Comparison of ENCODE assay signal across 8 mouse cellular contexts in genomic region chr17:84626276-84626856, GRCm38 (mm10). TPM values are rescaled to one million over a fixed set of nuclear protein-coding genes. Genes with fewer than 3 reads are reported as not detected.
DNase-seq lines count a peak whose midpoint lies in the region; ATAC-seq and TF ChIP-seq lines count a peak whose summit lies in the region.

Gene Dync2li1 (plus strand): TSS chr17:84626496.

- H3K4me1 ChIP-seq in heart, embryonic 13.5 days = 0 out of 2 replicates have a peak, but pooled peaks cover 5% of the 10 kb centered on the region
- H3K4me1 ChIP-seq in kidney, postnatal 0 days (replicated peaks; ENCODE audit: insufficient read depth, low read length) = peaks cover 8% of the 10 kb centered on the region; the same call in 1 of the 2 replicates
- no peaks in the 10 kb centered on the region for H3K4me1 ChIP-seq in liver, adult 2 months (ENCODE audit: control insufficient read depth, insufficient read depth, low read length)

- H3K36me3 ChIP-seq in heart, embryonic 13.5 days = no peaks in the 10 kb centered on the region
- no peaks in the 10 kb centered on the region for H3K36me3 ChIP-seq in kidney, postnatal 0 days (ENCODE audit: insufficient read depth, low read length)
- H3K36me3 ChIP-seq in liver, adult 2 months (ENCODE audit: control insufficient read depth, insufficient read depth, low read length) = no peaks in the 10 kb centered on the region

- H3K4me2 ChIP-seq in heart, embryonic 13.5 days = peak within 1 kb of the TSS; percentile 76
- peak within 1 kb of the TSS; percentile 75 for H3K4me2 ChIP-seq in kidney, postnatal 0 days (ENCODE audit: low read length)

- WGBS in heart, embryonic 13.5 days = under 1% methylated on average over 25 of the region's 25 CpGs
- 0% methylated on average over 25 of the region's 25 CpGs for WGBS in kidney, postnatal 0 days
- 5% methylated on average over 25 of the region's 25 CpGs for WGBS in liver, adult 2 months

- peak; percentile 91 for DNase-seq in CD4-positive helper T cell, adult 2 months (ENCODE audit: low read depth, low spot score)
- DNase-seq in c-Kit-negative CD71-positive TER-119-positive erythroid progenitor cells, embryonic 14.5 days (ENCODE audit: low read depth, low spot score) = peak; percentile 6
- peak; percentile 30 for DNase-seq in fat pad, adult 2 months (ENCODE audit: extremely low read depth, low read depth, low spot score)
- peak; percentile 97 for DNase-seq in kidney, postnatal 0 days (ENCODE audit: low spot score)
- peak; percentile 75 for DNase-seq in liver, adult 2 months (ENCODE audit: extremely low read depth, low read depth, low spot score)
- peak; percentile 78 for DNase-seq in spleen, postnatal 36 days (ENCODE audit: low spot score in 2 of 2)

- ATAC-seq in heart, embryonic 13.5 days (ENCODE audit: extremely low read depth, insufficient number of reproducible peaks, low FRiP score, low TSS enrichment) = peak; percentile 80
- ATAC-seq in kidney, postnatal 0 days (replicated peaks; ENCODE audit: low FRiP score, low read depth) = peak; percentile 96
- ATAC-seq in monocyte, adult 5-6 weeks (replicated peaks; ENCODE audit: insufficient number of reproducible peaks, low FRiP score, low TSS enrichment, poor library complexity, severe bottlenecking) = peak; percentile 98

- TF ChIP-seq CTCF in kidney, postnatal 0 days (IDR thresholded peaks at IDR 0.05; ENCODE audit: low read depth) = no peak
- no peak for TF ChIP-seq CTCF in liver, adult 2 months (IDR thresholded peaks at IDR 0.05; ENCODE audit: low read depth, low read length)

- H3K27ac ChIP-seq in heart, embryonic 13.5 days (replicated peaks) = no peak within 1 kb of the TSS
- H3K27ac ChIP-seq in kidney, postnatal 0 days = peak within 1 kb of the TSS; percentile 71
- no peak within 1 kb of the TSS for H3K27ac ChIP-seq in liver, adult 2 months (replicated peaks; ENCODE audit: insufficient read depth, low read depth, low read length)

- TF ChIP-seq POLR2A in liver, adult 2 months (IDR thresholded peaks at IDR 0.05; ENCODE audit: extremely low read depth, insufficient read depth, low read length) = no peak

- H3K9me3 ChIP-seq in heart, embryonic 13.5 days = no peaks in the 10 kb centered on the region
- H3K9me3 ChIP-seq in kidney, postnatal 0 days (replicated peaks; ENCODE audit: low read length) = no peaks in the 10 kb centered on the region

- H3K9ac ChIP-seq in heart, embryonic 13.5 days = peak within 1 kb of the TSS; percentile 79
- peak within 1 kb of the TSS; percentile 51 for H3K9ac ChIP-seq in kidney, postnatal 0 days (ENCODE audit: low read depth, low read length)
- H3K9ac ChIP-seq in liver, adult 2 months (ENCODE audit: low read depth, low read length) = peak within 1 kb of the TSS; percentile 78

- H3K4me3 ChIP-seq in heart, embryonic 13.5 days = peak within 1 kb of the TSS; percentile 67
- H3K4me3 ChIP-seq in kidney, postnatal 0 days (replicated peaks; ENCODE audit: low read depth, low read length) = peak within 1 kb of the TSS; percentile 45
- H3K4me3 ChIP-seq in liver, adult 2 months (ENCODE audit: insufficient read depth, low read depth, low read length) = peak within 1 kb of the TSS; percentile 85

- no peaks in the 10 kb centered on the region for H3K27me3 ChIP-seq in heart, embryonic 13.5 days (replicated peaks)
- H3K27me3 ChIP-seq in kidney, postnatal 0 days (ENCODE audit: insufficient read depth, low read length) = no peaks in the 10 kb centered on the region
- no peaks in the 10 kb centered on the region for H3K27me3 ChIP-seq in liver, adult 2 months (ENCODE audit: control insufficient read depth, insufficient read depth, low read length)

- H3K79me2 ChIP-seq in liver, adult 2 months (ENCODE audit: control insufficient read depth, insufficient read depth, low read length) = no peaks in the 10 kb centered on the region

RNA-seq across cellular contexts. Expression of gene Dync2li1, which starts in this region (rescaled TPM):
- 11.9 and 12.2 TPM in 2 replicates for polyA plus RNA-seq in heart, embryonic 13.5 days (2015; fragmentation: Nextera tagmentation; extraction: Ambion mirVana)
- polyA plus RNA-seq in kidney, postnatal 0 days (2015; fragmentation: Nextera tagmentation; extraction: Ambion mirVana) = 59.9 and 61.2 TPM in 2 replicates
- 0.74 and 1.3 TPM in 2 replicates for total RNA-seq in liver, adult 2 months (2014; rRNA removed)
- 0.10 TPM in 2 replicates for polyA plus RNA-seq in liver, adult 2 months (2012; rRNA removed)
- 1.3 TPM in 1 of 3 replicates, not detected in the others for total RNA-seq in monocyte, adult 5-6 weeks (2017)

Comparison
In these comparisons a context has a peak if more than half of its experiments do, and no peak if none do; other contexts are left out.
1. RNA of gene Dync2li1 (polyA plus RNA-seq): 59.9 to 61.2 TPM in kidney, postnatal 0 days and 11.9 to 12.2 TPM in heart, embryonic 13.5 days; 0.10 TPM in liver, adult 2 months; every median in the first group is over 10 times any median in the second.
2. DNase-seq: peak in every context shown above with its lines; median percentile 97 in kidney, postnatal 0 days; 91 in CD4-positive helper T cell, adult 2 months; 78 in spleen, postnatal 36 days; 75 in liver, adult 2 months; 30 in fat pad, adult 2 months; 6 in c-Kit-negative CD71-positive TER-119-positive erythroid progenitor cells, embryonic 14.5 days.
3. Peak in every context shown above with its lines, with median percentiles within 50 percentile points of each other: ATAC-seq, H3K4me3 ChIP-seq and H3K9ac ChIP-seq.